Mouse (Mus musculus): Measurements from ENCODE around the gene Hist2h2bb. TPM values are rescaled to one million over a fixed set of nuclear protein-coding genes. Genes with fewer than 3 reads are reported as not detected.
A peak's percentile ranks its signal among the peaks of the same experiment; 100 is the strongest.
"Not testable (repeated sequence)": the region's sequence is repeated elsewhere in the genome, so short reads cannot be mapped to it uniquely, and the experiment has no call there.

Gene Hist2h2bb
- total RNA-seq, 1 experiment from 2014 or later: 7,416 TPM

DNA sequence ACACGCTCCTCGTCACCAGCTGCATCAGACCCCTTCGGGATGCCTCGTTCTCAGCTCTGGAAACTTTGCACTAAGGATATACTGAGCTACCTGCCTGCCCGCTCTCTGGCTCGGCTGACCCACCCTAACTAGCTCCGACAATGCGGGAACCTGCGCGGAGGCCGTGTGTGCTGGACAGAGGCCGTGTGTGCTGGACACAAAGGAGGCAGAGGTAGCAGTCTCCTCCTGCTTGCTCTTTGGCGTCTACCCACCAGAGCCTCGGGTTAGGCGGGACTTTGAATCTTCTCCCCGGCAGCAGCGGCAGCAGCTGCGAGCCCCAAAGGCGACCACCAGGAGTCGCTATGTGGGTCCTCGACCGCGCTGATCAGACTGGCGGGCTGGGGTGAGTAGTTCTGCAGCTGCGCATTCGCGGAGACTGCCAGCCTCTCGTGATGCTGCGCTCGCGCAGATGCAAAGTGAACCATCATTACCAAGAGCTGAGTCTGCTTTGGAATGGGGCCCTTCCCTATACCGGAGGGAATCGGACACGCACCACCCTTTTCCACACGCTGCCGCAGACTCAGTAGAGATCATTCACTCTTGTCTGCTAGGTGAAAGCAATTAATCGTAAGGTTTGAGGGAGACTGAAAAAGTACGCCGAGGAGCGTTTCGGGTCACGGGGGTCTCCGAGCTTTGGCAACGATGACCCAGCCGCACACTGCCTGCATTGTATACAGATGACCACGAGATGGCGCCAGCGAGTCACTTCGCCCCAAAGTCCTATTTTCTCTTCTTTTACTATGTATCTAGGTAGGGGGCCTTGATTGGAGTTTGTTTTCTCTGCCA, 8.5 kb downstream of the Hist2h2bb start:
- peak; percentile 90 to 93 for ATAC-seq (replicated peaks in 1 of 2; ENCODE audit: insufficient read depth in 1 of 2, low FRiP score in 2 of 2, low TSS enrichment in 1 of 2, low read depth in 1 of 2, poor library complexity in 2 of 2, severe bottlenecking in 2 of 2)

GRCm38 (mm10) chr3:96280660-96281059, 11.1 kb downstream of the Hist2h2bb start:
- no peak for ATAC-seq (replicated peaks in 1 of 2; ENCODE audit: insufficient read depth in 1 of 2, low FRiP score in 2 of 2, low TSS enrichment in 1 of 2, low read depth in 1 of 2, poor library complexity in 2 of 2, severe bottlenecking in 2 of 2)

GRCm38 (mm10) chr3:96284457-96284856, 14.9 kb downstream of the Hist2h2bb start:
- ATAC-seq (replicated peaks in 1 of 2; ENCODE audit: insufficient read depth in 1 of 2, low FRiP score in 2 of 2, low TSS enrichment in 1 of 2, low read depth in 1 of 2, poor library complexity in 2 of 2, severe bottlenecking in 2 of 2): 0 out of 4 replicates have a peak, but pooled peaks of 1 of the 2 experiments have one; percentile 12

GRCm38 (mm10) chr3:96287334-96287733, 17.8 kb downstream of the Hist2h2bb start:
- ATAC-seq (replicated peaks in 1 of 2; ENCODE audit: insufficient read depth in 1 of 2, low FRiP score in 2 of 2, low TSS enrichment in 1 of 2, low read depth in 1 of 2, poor library complexity in 2 of 2, severe bottlenecking in 2 of 2): not testable (repeated sequence)

DNA sequence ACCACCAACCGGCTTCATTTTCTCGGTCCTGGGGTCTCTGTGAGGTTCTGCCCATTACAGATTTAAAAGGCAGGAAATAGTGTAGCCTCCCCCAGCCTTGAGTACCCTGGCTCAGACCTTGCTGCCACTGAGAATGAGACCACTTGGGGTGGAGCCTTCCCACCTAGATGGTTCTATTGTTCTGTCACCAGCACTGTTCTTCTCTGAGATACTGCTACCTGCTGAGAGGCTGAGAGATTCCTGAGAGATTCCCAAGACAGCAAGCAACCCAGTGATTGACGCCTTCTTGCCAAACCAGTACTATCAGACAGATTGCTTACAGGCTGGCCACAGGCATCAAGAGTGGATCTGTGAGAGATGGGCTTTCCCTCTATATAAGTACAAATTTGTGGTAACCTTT, 19.6 kb downstream of the Hist2h2bb start:
- no peak for ATAC-seq (replicated peaks in 1 of 2; ENCODE audit: insufficient read depth in 1 of 2, low FRiP score in 2 of 2, low TSS enrichment in 1 of 2, low read depth in 1 of 2, poor library complexity in 2 of 2, severe bottlenecking in 2 of 2)

DNA sequence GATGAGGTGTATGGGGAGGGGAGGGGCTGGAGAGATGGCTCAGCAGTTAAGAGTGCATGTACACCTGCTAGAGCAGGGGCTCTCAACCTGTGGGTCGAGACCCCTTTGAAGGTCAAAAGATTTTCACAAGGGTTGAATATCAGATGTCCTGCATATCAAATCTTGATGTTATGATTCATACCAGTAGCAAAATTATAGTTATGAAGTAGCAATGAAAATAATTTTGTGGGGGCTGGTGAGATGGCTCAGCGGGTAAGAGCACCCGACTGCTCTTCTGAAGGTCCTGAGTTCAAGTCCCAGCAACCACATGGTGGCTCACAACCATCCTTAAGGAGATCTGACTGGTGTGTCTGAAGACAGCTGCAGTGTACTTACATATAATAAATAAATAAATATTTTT, 21.2 kb downstream of the Hist2h2bb start:
- not testable (repeated sequence) for ATAC-seq (replicated peaks in 1 of 2; ENCODE audit: insufficient read depth in 1 of 2, low FRiP score in 2 of 2, low TSS enrichment in 1 of 2, low read depth in 1 of 2, poor library complexity in 2 of 2, severe bottlenecking in 2 of 2)

GRCm38 (mm10) chr3:96292641-96293040, 23.1 kb downstream of the Hist2h2bb start:
- ATAC-seq (replicated peaks in 1 of 2; ENCODE audit: insufficient read depth in 1 of 2, low FRiP score in 2 of 2, low TSS enrichment in 1 of 2, low read depth in 1 of 2, poor library complexity in 2 of 2, severe bottlenecking in 2 of 2): no peak

- ATAC-seq (replicated peaks in 1 of 2; ENCODE audit: insufficient read depth in 1 of 2, low FRiP score in 2 of 2, low TSS enrichment in 1 of 2, low read depth in 1 of 2, poor library complexity in 2 of 2, severe bottlenecking in 2 of 2): 0 out of 4 replicates have a peak, but pooled peaks of 1 of the 2 experiments have one; percentile 9
Observed at GRCm38 (mm10) chr3:96293368-96293767, 23.8 kb downstream of the Hist2h2bb start.

DNA sequence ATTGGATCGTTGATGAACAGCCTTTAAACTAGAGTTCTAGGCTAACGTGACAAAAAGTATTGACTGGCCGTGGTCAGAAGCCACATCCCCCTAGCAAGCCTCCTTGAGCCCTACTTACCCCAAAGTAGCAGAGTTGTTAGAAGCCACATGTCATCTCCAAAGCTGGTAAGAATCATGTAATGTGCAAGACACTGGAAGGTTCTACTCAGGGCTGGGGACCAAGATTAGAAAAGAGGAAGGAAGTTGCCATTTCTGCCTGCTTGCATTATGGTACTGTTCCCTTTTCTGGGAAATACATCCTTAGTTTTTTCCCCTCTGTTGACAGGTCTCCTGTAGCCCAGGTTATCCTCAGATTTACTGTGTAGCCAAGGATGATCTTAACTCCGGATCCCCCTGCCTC, 24.2 kb downstream of the Hist2h2bb start, which contains the start of gene Fcgr1:
Gene Fcgr1 (minus strand): TSS at position 183 of the 400 bp plus-strand sequence.
- peak; percentile 86 to 91 for ATAC-seq (replicated peaks in 1 of 2; ENCODE audit: insufficient read depth in 1 of 2, low FRiP score in 2 of 2, low TSS enrichment in 1 of 2, low read depth in 1 of 2, poor library complexity in 2 of 2, severe bottlenecking in 2 of 2)

DNA sequence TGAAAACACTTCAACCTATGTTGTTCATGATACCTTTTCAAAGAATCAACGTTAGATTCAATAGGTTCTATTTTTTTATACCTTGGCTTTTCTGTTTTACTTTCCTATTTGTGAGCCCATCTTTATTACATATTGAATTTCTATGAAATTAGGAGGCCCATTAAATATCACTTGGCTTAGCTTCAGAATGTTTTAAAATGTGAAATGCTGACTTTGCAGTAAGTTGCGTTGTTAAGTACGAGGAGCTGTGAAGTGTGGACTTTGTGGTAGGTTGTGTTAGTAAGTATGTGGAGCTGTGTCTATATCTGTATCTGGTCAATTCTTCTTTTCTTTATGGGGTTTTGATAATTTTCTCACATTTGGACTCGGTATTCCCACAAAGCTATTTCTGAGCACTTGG, 28.8 kb downstream of the Hist2h2bb start:
- ATAC-seq (replicated peaks in 1 of 2; ENCODE audit: insufficient read depth in 1 of 2, low FRiP score in 2 of 2, low TSS enrichment in 1 of 2, low read depth in 1 of 2, poor library complexity in 2 of 2, severe bottlenecking in 2 of 2): no peak

GRCm38 (mm10) chr3:96299562-96299961, 30.0 kb downstream of the Hist2h2bb start:
- ATAC-seq (replicated peaks in 1 of 2; ENCODE audit: insufficient read depth in 1 of 2, low FRiP score in 2 of 2, low TSS enrichment in 1 of 2, low read depth in 1 of 2, poor library complexity in 2 of 2, severe bottlenecking in 2 of 2): no peak

GRCm38 (mm10) chr3:96300706-96301529, 31.4 kb downstream of the Hist2h2bb start:
- peak; percentile 37 to 66 for ATAC-seq (replicated peaks in 1 of 2; ENCODE audit: insufficient read depth in 1 of 2, low FRiP score in 2 of 2, low TSS enrichment in 1 of 2, low read depth in 1 of 2, poor library complexity in 2 of 2, severe bottlenecking in 2 of 2)

- ATAC-seq (replicated peaks in 1 of 2; ENCODE audit: insufficient read depth in 1 of 2, low FRiP score in 2 of 2, low TSS enrichment in 1 of 2, low read depth in 1 of 2, poor library complexity in 2 of 2, severe bottlenecking in 2 of 2): no peak
Observed at GRCm38 (mm10) chr3:96302076-96302475, 32.5 kb downstream of the Hist2h2bb start.

GRCm38 (mm10) chr3:96306506-96306905, 37.0 kb downstream of the Hist2h2bb start:
- no peak for ATAC-seq (replicated peaks in 1 of 2; ENCODE audit: insufficient read depth in 1 of 2, low FRiP score in 2 of 2, low TSS enrichment in 1 of 2, low read depth in 1 of 2, poor library complexity in 2 of 2, severe bottlenecking in 2 of 2)

DNA sequence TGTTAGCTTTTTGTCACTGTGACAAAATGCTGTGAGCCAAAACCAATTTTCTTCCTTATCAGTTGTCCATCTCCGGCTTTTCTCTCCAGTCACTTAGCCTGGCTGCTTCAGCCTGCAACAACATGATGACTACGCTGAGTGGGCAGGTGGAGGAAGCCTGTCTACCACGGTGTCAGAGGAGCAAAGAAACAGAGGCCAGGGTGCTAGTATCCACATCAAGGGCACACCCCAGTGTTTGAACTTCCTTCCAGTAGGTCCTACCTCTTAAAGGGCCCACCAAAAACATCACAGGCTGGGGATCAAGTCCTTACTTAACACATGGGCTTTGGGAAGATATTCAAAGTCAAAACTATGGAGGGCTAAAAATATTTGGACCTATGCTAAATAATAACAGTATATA, 39.9 kb downstream of the Hist2h2bb start:
- ATAC-seq (replicated peaks in 1 of 2; ENCODE audit: insufficient read depth in 1 of 2, low FRiP score in 2 of 2, low TSS enrichment in 1 of 2, low read depth in 1 of 2, poor library complexity in 2 of 2, severe bottlenecking in 2 of 2): no peak

DNA sequence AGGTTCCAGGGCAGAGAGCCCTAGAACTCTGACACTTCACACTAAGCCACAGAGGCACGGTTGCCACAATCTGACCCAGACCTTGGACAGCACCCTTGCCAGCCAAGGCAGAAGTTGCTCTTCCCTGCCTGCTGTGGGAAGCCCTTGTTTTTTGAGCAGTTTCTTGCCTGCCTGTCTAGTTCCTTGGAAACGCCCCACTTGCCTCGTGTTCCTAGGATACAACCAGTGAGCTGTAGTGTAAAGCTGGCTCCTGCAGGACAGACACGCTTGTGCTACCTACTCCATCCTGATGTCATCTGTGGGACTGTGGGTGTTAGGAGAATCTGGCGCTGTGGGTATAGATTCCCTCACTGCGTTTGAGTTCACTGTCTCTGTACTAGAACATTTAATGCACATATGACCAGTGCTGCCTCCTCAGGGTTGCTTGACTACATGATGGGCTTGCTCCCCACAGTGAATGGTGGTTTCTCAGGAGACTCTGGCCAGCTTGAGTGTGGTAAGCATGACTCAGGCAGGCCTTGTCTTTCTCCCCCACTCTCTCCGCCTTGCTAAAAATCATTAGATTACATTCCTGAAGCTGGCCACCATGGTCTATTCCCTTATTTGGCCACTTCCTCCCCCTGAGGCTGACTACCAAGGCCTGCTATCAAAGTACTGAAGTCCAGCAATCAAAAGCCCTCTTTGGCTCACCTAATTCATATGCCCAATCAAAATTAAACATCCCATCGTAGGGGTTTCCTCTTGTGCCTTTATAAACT, 43.0 kb downstream of the Hist2h2bb start:
- no peak for ATAC-seq (replicated peaks in 1 of 2; ENCODE audit: insufficient read depth in 1 of 2, low FRiP score in 2 of 2, low TSS enrichment in 1 of 2, low read depth in 1 of 2, poor library complexity in 2 of 2, severe bottlenecking in 2 of 2)
